Mouse (Mus musculus): ENCODE results near the gene Shisal2a. TPM values are rescaled to one million over a fixed set of nuclear protein-coding genes. Genes with fewer than 3 reads are reported as not detected.

Shisal2a gene
- not detected for total RNA-seq (2021)
- long read RNA-seq, experiment 1, result 0 reads
- long read RNA-seq, experiment 2, result 0 reads

GRCm38 (mm10) chr4:108383183-108383714 is at the start of gene Shisal2a:
Gene Shisal2a (minus strand): TSS chr4:108383349.
- no peak for DNase-seq (ENCODE audit: low spot score in 2 of 2)

GRCm38 (mm10) chr4:108431561-108431936 is 48.4 kb upstream of the Shisal2a start:
- no peak for DNase-seq (ENCODE audit: low spot score in 2 of 2)

- DNase-seq (ENCODE audit: low spot score in 2 of 2), result no peak
Observed at GRCm38 (mm10) chr4:108430656-108431560, 47.8 kb upstream of the Shisal2a start.

GRCm38 (mm10) chr4:108428341-108428721 is 45.2 kb upstream of the Shisal2a start:
- DNase-seq (ENCODE audit: low spot score in 2 of 2), result no peak

GRCm38 (mm10) chr4:108427719-108428340 is 44.7 kb upstream of the Shisal2a start:
- DNase-seq (ENCODE audit: low spot score in 2 of 2), result no peak

GRCm38 (mm10) chr4:108424587-108424986 is 41.4 kb upstream of the Shisal2a start:
- no peak for DNase-seq (ENCODE audit: low spot score in 2 of 2)

- no peak for DNase-seq (ENCODE audit: low spot score in 2 of 2)
Observed at GRCm38 (mm10) chr4:108407621-108408020, 24.5 kb upstream of the Shisal2a start.

- peak in 1 of 2 experiments; percentile 4 for DNase-seq (ENCODE audit: low spot score in 2 of 2)
Observed at GRCm38 (mm10) chr4:108406861-108407401, 23.8 kb upstream of the Shisal2a start, which contains the start of gene Gpx7. Gene Gpx7 (minus strand): TSS chr4:108406961.

- peak; percentile 58 to 72 for DNase-seq (ENCODE audit: low spot score in 2 of 2)
Observed at GRCm38 (mm10) chr4:108406138-108406860, 23.1 kb upstream of the Shisal2a start.

- DNase-seq (ENCODE audit: low spot score in 2 of 2), result no peak
Observed at GRCm38 (mm10) chr4:108405766-108406137, 22.6 kb upstream of the Shisal2a start.

GRCm38 (mm10) chr4:108403861-108404635 is 20.9 kb upstream of the Shisal2a start:
- no peak for DNase-seq (ENCODE audit: low spot score in 2 of 2)

GRCm38 (mm10) chr4:108400395-108400794 is 17.2 kb upstream of the Shisal2a start:
- DNase-seq (ENCODE audit: low spot score in 2 of 2), result no peak

GRCm38 (mm10) chr4:108394236-108394635 is 11.1 kb upstream of the Shisal2a start:
- no peak for DNase-seq (ENCODE audit: low spot score in 2 of 2)

GRCm38 (mm10) chr4:108392558-108392957 is 9.4 kb upstream of the Shisal2a start:
- DNase-seq (ENCODE audit: low spot score in 2 of 2), result no peak

- no peak for DNase-seq (ENCODE audit: low spot score in 2 of 2)
Observed at GRCm38 (mm10) chr4:108391124-108391523, 8.0 kb upstream of the Shisal2a start.

GRCm38 (mm10) chr4:108388741-108389140 is 5.6 kb upstream of the Shisal2a start:
- no peak for DNase-seq (ENCODE audit: low spot score in 2 of 2)

GRCm38 (mm10) chr4:108387681-108388253 is 4.6 kb upstream of the Shisal2a start:
- DNase-seq (ENCODE audit: low spot score in 2 of 2), result peak in 1 of 2 experiments; percentile 18

GRCm38 (mm10) chr4:108387106-108387505 is 4.0 kb upstream of the Shisal2a start:
- DNase-seq (ENCODE audit: low spot score in 2 of 2), result no peak

- DNase-seq (ENCODE audit: low spot score in 2 of 2), result no peak
Observed at GRCm38 (mm10) chr4:108386087-108386486, 2.9 kb upstream of the Shisal2a start.

- DNase-seq (ENCODE audit: low spot score in 2 of 2), result no peak
Observed at GRCm38 (mm10) chr4:108380146-108380545, 3.0 kb downstream of the Shisal2a start.

Data from left cerebral cortex, adult 18-20 months (tissue).